Mouse (Mus musculus) megakaryocyte progenitor cell, adult 5-6 weeks (primary cell): Measurements from ENCODE around the gene Gm12166. TPM values are rescaled to one million over a fixed set of nuclear protein-coding genes. Genes with fewer than 3 reads are reported as not detected.

Source experiments
- ATAC-seq: replicated peaks from 2 replicates; pipeline ENCODE4 v1.8.0; 2016; ENCODE audit warnings: mild to moderate bottlenecking, moderate TSS enrichment, inconsistent platforms; ENCODE audit not compliant: poor library complexity
- total RNA-seq, 2 experiments: library from RNA; stranded (forward) in 1 of 2; stranded (reverse) in 1 of 2; fragments of 157-497, 149-512 nt in 1 of 2; fragments of 200-1000 nt in 1 of 2; gene quantifications; 2 replicates each; pipeline versions ENCODE4 v1.2.3 to v1.2.4; 2015 to 2017

The Gm12166 gene
- total RNA-seq, 2 experiments from 2014 or later, result 19.4 to 26.7 TPM

DNA sequence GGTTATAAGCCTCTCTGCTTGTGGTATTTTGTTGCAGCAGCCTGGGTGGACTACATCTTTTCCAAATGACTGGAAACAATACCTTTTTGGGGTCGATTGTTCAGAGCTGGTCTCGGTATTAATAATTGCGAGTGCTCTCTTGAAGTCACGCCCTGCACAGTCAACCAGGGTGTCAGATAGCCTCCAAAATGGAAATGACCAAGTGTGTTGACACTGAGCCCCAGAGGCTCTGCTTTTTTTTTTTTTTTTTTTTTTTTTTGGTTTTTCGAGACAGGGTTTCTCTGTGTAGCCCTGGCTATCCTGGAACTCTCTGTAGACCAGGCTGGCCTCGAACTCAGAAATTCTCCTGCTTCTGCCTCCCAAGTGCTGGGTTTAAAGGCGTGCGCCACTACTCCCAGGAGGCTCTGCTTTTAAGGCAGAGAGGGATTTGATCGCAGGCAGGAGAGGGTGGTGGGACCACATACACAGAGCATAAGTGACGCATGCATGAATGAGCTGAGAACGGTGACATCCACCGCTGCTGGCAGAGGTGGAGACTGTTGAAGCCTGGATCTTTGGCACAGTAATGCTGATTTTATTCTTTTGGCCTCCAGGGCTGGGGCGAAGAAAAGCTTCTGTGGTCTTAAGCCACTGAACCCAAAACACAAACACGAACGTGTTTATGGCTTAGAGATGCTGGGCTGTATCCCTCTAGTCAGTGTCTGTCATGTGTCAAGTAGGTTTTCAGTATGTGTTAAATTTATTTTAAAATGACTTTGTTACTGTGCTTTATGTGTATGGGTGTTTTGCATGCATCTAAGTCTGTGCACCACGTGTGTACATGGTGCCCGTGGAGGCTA, 21.9 kb upstream of the Gm12166 start:
- no peak for ATAC-seq

GRCm38 (mm10) chr11:46073061-46073849, 21.1 kb upstream of the Gm12166 start:
- no peak for ATAC-seq

- ATAC-seq, result no peak
Observed at GRCm38 (mm10) chr11:46072466-46073060, 20.4 kb upstream of the Gm12166 start.

- no peak for ATAC-seq
Observed at GRCm38 (mm10) chr11:46070789-46071188, 18.7 kb upstream of the Gm12166 start.

GRCm38 (mm10) chr11:46070161-46070560, 18.0 kb upstream of the Gm12166 start:
- no peak for ATAC-seq

DNA sequence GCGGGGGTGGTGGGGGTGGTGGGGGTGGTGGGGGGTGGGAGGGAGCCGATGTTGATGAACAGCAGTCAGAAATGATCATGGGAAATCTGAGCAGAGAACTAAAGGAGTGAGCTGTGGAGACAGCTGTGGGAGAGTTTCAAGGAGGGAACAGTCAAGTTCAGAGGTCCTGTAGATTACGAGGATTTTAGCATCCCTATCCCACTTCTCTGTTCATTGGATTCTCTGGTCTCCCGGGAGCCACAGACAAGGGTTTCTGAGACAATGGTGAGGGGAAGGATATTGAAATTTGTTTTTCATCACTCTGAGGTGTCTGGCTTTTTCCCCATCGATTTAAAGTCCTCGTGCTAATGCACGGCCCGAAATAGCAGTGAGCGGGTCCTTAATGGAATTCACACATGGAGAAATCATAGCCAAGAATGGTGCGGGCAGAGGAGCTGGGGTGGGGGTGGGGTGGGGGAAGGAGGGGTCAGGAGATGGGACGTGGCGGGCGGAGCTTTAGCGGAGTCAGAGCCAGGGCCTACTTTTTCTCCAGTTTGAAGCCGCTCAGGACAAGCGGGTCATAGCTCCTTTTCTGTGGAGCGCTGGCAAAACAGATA, 17.4 kb upstream of the Gm12166 start:
- ATAC-seq, result no peak

DNA sequence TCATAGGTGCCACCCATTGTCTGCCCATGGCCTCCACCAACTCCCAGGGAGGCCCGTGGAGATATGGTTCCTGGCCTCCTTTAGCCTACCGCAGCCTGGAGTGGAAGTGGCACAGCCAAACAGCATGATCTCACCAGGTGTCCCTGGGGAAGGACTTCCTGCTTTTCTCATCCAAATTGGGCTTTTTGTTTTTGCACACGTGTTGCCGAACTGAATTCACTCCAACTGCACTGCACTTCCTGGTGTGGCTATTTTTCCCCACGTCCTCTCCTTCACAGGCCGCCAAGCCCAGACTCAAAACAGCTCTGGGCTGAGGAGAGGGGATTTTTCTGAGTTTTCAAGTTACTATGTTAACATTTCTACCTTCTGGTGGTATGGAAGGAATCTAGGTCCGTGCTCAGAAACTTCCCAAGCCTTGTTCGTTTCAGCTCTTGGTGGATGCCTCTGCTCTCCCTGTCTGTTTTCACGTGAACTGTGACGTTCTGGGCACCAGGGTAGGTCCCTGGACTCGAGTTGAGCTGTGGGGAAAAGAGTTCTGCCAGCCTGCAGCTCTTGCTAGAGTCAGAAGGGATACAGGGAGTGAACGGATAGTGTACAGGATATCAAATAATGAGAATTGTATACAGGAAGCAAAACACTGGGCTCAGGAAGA, 16.8 kb upstream of the Gm12166 start:
- ATAC-seq, result no peak

GRCm38 (mm10) chr11:46067371-46068060, 15.4 kb upstream of the Gm12166 start:
- no peak for ATAC-seq

- peak; percentile 68 for ATAC-seq
Observed at GRCm38 (mm10) chr11:46065201-46066011, 13.3 kb upstream of the Gm12166 start.

GRCm38 (mm10) chr11:46064767-46065166, 12.6 kb upstream of the Gm12166 start:
- ATAC-seq, result no peak

- peak; percentile 59 for ATAC-seq
Observed at GRCm38 (mm10) chr11:46062993-46063731, 11.0 kb upstream of the Gm12166 start.

GRCm38 (mm10) chr11:46062569-46062968, 10.4 kb upstream of the Gm12166 start:
- no peak for ATAC-seq

- peak; percentile 30; the same call in 1 of the 2 replicates for ATAC-seq
Observed at GRCm38 (mm10) chr11:46061776-46062445, 9.8 kb upstream of the Gm12166 start.

- no peak for ATAC-seq
Observed at GRCm38 (mm10) chr11:46060651-46061020, 8.5 kb upstream of the Gm12166 start.

DNA sequence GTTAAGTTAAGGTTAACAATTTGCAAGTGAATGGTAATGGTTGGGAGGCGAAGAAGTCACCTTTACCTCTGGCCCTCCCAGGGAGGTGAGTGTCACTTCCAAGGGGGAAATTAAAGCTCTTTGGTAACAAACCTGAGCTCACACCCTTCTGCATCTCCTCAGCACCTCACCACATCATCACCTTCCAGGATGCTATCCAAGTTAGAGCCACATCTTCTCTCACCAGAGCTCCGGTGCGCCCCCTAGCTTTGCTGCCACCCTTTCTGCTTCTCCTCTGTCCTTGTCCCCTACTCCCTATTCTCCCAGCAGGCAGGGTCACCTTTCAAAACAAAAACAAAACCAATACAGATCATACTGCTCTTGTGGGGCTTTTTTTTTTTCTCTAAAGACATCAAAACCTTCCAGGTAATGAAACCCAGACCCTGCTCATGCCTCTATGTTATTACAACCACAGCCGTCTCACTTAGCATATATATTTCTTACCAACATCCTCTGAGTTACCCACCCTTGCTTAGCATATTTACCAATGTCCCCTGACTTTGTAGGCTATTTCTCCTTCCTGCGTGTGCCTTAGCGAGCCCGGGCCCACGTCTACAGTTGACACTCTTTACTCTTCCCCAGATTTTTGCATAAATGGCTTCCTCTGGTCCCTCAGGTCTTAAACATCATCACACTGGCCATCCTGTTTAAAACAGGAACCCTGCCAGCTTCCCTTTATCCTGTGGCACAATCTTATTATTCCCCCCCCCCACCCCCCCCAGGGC, 7.9 kb upstream of the Gm12166 start:
- ATAC-seq, result no peak

- ATAC-seq, result no peak
Observed at GRCm38 (mm10) chr11:46058916-46059315, 6.8 kb upstream of the Gm12166 start.

DNA sequence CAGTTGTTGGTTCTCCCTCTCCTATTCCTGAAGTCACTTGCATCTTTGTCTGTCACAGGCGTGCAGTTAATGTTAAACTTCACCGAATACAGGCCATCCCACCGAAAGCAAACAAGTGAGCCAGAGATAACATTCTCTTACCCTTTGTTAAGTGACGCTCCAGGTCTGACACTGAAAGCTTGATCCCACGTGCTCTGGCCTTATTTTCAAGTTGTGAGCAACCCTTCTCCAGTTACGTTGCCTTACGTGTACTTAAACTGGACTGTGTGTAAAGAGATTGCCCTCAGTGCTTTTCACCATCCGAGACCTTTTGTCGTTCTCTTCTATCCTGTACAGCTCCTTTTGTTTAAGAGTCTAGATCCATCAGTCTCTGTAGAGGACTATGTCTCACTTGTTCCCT, 5.9 kb upstream of the Gm12166 start:
- no peak for ATAC-seq
